Mouse (Mus musculus) C2C12 (cell line): ENCODE data around the gene Speer4c.
"Not testable (repeated sequence)": the region's sequence is repeated elsewhere in the genome, so short reads cannot be mapped to it uniquely, and the experiment has no call there.

Source experiments
- CEBPB ChIP-seq: IDR thresholded peaks from one replicate; pipeline ENCODE4 v1.6.1; 2011; ENCODE audit warnings: low read depth, mild to moderate bottlenecking, control low read depth, moderate library complexity
- CTCF ChIP-seq: IDR thresholded peaks from one replicate; pipeline ENCODE4 v1.5.1; 2011; ENCODE audit not compliant: control insufficient read depth, insufficient read depth, insufficient read length
- FOSL1 ChIP-seq: IDR thresholded peaks from one replicate; pipeline ENCODE4 v1.8.0; 2011; ENCODE audit warnings: mild to moderate bottlenecking, low read length; ENCODE audit not compliant: poor library complexity, insufficient read depth, severe bottlenecking
- MAX ChIP-seq: IDR thresholded peaks from one replicate; pipeline ENCODE4 v1.6.1; 2011; ENCODE audit warnings: mild to moderate bottlenecking, control low read depth
- USF1 ChIP-seq: IDR thresholded peaks from one replicate; pipeline ENCODE4 v1.6.1; 2011; ENCODE audit warnings: low read depth, mild to moderate bottlenecking, control low read depth, moderate library complexity

GRCm38 (mm10) chr5:15679980-15680949 lies 33.8 kb downstream of the Speer4c start:
- not testable (repeated sequence) for TF ChIP-seq CTCF, CEBPB, FOSL1, USF1, MAX
